Mouse (Mus musculus) liver, embryonic 15.5 days (tissue): ENCODE data around the gene Ermn. TPM values are rescaled to one million over a fixed set of nuclear protein-coding genes. Genes with fewer than 3 reads are reported as not detected.

Experiments
- ATAC-seq: fragments of 200-750 bp; cut with Nextera tagmentation; 2 replicates; pipeline ENCODE4 v1.8.0; 2017; ENCODE audit warnings: moderate number of reproducible peaks, mild to moderate bottlenecking, moderate library complexity; ENCODE audit not compliant: insufficient read depth
- H3K27ac ChIP-seq: fragments of 300-500 bp; sonication (generic); replicated peaks from 2 replicates; pipeline ENCODE4 v1.5.1; 2015; ENCODE audit warnings: mild to moderate bottlenecking, inconsistent platforms
- H3K27me3 ChIP-seq: fragments of 300-500 bp; sonication (generic); 2 replicates; pipeline ENCODE4 v1.6.1; 2015; ENCODE audit warnings: mild to moderate bottlenecking, inconsistent platforms
- H3K36me3 ChIP-seq: fragments of 300-500 bp; sonication (generic); replicated peaks from 2 replicates; pipeline ENCODE4 v1.6.1; 2015; ENCODE audit warnings: moderate library complexity, mild to moderate bottlenecking, inconsistent platforms
- H3K4me1 ChIP-seq: fragments of 300-500 bp; sonication (generic); replicated peaks from 2 replicates; pipeline ENCODE4 v1.6.1; 2015; ENCODE audit warnings: inconsistent platforms
- H3K4me2 ChIP-seq: fragments of 300-500 bp; sonication (generic); 2 replicates; pipeline ENCODE4 v1.6.1; 2015; ENCODE audit warnings: moderate library complexity, mild to moderate bottlenecking, inconsistent platforms
- H3K4me3 ChIP-seq: fragments of 300-500 bp; sonication (generic); replicated peaks from 2 replicates; pipeline ENCODE4 v1.5.1; 2015; ENCODE audit warnings: mild to moderate bottlenecking, inconsistent platforms
- H3K9ac ChIP-seq: fragments of 300-500 bp; sonication (generic); 2 replicates; pipeline ENCODE4 v1.6.1; 2015; ENCODE audit warnings: moderate library complexity, mild to moderate bottlenecking, inconsistent platforms
- H3K9me3 ChIP-seq: fragments of 300-500 bp; sonication (generic); replicated peaks from 2 replicates; pipeline ENCODE4 v1.6.1; 2016; ENCODE audit warnings: inconsistent platforms
- WGBS: fragments of 180-500 bp; shearing (Covaris S2); methylation state at CpG from one replicate; pipeline ENCODE4 v1.1.7; 2015; ENCODE audit warnings: mixed read lengths; ENCODE audit not compliant: insufficient replicate concordance; 5-methylcytosine and 5-hydroxymethylcytosine counted together
- polyA plus RNA-seq: library from polyadenylated mRNA; unstranded; fragments of >200 nt; fragmentation: Nextera tagmentation; extraction: Ambion mirVana; gene quantifications from 2 replicates; pipeline ENCODE4 v1.2.1, GENCODE M21; 2015

The Ermn gene
- polyA plus RNA-seq, 1 experiment from 2014 or later: not detected

GRCm38 (mm10) chr2:58007081-58007480 is 45.6 kb downstream of the Ermn start:
- H3K9ac ChIP-seq: no peak overlapping the region
- no peaks in the 10 kb centered on the region for H3K36me3 ChIP-seq
- no peak for ATAC-seq

GRCm38 (mm10) chr2:58001497-58001896 is 51.2 kb downstream of the Ermn start:
- ATAC-seq: no peak
- no peak overlapping the region for H3K27ac ChIP-seq
- no peaks in the 10 kb centered on the region for H3K36me3 ChIP-seq
- no peak overlapping the region for H3K9ac ChIP-seq
- WGBS: 62% methylated on average over 3 of the region's 3 CpGs
- no peaks in the 10 kb centered on the region for H3K27me3 ChIP-seq
- no peaks in the 10 kb centered on the region for H3K9me3 ChIP-seq
- H3K4me1 ChIP-seq: no peaks in the 10 kb centered on the region
- no peak overlapping the region for H3K4me3 ChIP-seq
- no peak overlapping the region for H3K4me2 ChIP-seq

More at GRCm38 (mm10) chr2:58007081-58007480, 45.6 kb downstream of the Ermn start:
- no peaks in the 10 kb centered on the region for H3K4me1 ChIP-seq
- no peak overlapping the region for H3K4me3 ChIP-seq
- H3K9me3 ChIP-seq: no peaks in the 10 kb centered on the region
- H3K27ac ChIP-seq: no peak overlapping the region
- WGBS: 72% methylated on average over 5 of the region's 5 CpGs
- H3K27me3 ChIP-seq: no peaks in the 10 kb centered on the region
- no peak overlapping the region for H3K4me2 ChIP-seq

- Histone ChIP-seq H3K27ac (no peak within 1 kb of the TSS), H3K9me3 (no peaks in the 10 kb centered on the region), H3K4me2 (no peak within 1 kb of the TSS), H3K9ac (no peak within 1 kb of the TSS), H3K27me3 (no peaks in the 10 kb centered on the region), H3K4me3 (no peak within 1 kb of the TSS), H3K36me3 (no peaks in the 10 kb centered on the region), H3K4me1 (no peaks in the 10 kb centered on the region)
- 38% methylated on average over 12 of the region's 12 CpGs for WGBS
- ATAC-seq: no peak
Measured at GRCm38 (mm10) chr2:57997752-57998430, 54.8 kb downstream of the Ermn start, which contains the start of gene Galnt5. Galnt5 (plus strand) TSS chr2:57997884.

Other genes starting within 250 kb of the Ermn start
- 0.03 TPM in 1 of 2 replicates, not detected in the other for gene Galnt5, start 55.0 kb downstream of the Ermn start, polyA plus RNA-seq
- gene Cytip, start 142.7 kb upstream of the Ermn start, polyA plus RNA-seq: 3.3 and 3.4 TPM in 2 replicates